Mouse (Mus musculus): ENCODE measurements around the gene Cdh10.

Gene Cdh10

DNA sequence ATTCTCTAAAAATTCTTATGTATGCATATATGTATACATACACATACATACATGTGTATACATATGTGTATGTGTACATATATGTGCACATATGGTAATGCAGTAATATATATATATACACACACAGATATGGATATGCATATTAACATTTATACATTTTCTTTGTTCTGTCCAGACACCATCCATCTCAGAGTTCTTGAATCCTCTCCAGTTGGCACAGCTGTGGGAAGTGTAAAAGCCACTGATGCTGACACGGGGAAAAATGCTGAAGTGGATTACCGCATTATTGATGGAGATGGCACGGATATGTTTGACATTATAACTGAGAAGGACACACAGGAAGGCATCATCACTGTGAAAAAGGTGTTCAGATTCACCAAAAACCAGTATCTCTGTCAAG, 166.1 kb downstream of the Cdh10 start:
- no peak for DNase-seq (ENCODE audit: low spot score)

DNA sequence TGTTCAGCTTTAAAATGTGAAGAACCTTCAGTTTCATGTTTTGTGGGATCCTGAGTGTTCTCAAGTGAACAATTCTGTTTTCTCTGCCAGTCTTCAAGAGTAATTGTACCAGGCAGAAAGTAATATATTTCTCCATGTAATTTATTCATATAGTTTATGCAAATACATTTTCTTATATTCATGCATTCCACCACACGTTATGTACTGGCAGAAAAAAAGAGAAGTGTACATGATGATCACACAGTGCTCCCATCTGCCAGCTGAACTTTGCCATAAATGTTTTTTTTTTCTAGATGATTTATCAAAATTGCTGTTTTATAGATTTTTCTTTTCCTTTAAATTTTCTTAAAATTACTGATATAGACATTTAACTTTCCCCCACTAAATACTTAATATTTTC, 168.9 kb downstream of the Cdh10 start:
- no peak for DNase-seq (ENCODE audit: low spot score)

- no peak for DNase-seq (ENCODE audit: low spot score)
Measured at GRCm38 (mm10) chr15:18993512-18993911, 174.8 kb downstream of the Cdh10 start.

DNA sequence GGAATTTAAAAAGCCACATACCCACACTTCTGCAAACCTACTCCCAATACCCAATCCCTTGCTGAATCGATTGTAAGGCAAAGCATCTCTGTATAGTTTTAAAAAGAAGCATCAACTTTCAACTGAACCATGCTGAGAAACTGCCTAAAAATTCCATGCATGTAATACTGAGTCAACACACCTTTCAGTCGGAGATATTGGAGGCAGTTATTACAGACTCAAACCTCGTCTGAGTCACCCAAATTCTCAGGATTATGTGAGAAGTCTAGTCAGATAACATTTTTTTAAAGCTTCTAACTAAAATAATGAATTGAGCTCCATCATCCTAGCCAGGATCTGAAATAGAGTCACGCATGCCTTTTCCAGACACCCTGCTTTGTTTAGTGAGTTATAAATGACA, 175.5 kb downstream of the Cdh10 start:
- DNase-seq (ENCODE audit: low spot score) = no peak

DNA sequence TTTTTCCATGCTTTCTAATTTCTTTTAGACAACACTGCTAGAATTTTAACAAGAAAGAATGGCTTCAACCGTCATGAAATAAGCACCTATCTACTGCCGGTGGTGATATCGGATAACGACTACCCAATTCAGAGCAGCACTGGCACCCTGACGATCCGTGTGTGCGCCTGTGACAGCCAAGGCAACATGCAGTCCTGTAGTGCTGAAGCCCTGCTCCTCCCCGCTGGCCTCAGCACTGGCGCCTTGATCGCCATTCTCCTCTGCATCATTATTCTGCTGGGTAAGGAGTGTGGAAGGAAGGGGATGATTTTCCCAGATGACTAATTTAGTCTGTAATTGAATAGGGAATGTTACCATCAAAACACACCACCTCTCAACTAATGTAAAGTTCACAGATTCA, 192.1 kb downstream of the Cdh10 start:
- no peak for DNase-seq (ENCODE audit: low spot score)

DNA sequence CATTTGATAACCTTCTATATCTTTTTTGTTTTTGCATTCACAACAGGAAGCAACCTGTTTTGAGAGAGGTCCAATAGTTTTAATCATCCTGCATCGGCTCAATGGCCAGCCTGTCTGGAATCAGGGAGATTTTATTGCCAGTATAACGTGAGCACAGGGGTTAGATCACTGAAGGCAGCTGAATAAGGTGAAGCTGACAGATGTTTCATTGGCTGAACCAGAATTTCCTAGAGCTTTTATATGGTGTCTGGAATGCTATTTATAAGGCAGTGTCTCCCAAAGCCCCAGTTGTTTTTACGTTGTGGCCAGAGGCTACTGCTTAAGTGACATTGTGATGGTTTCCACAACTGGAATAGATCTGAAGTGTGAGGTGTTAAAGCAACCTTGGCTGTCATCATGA, 214.2 kb downstream of the Cdh10 start:
- DNase-seq (ENCODE audit: low spot score) = no peak

DNA sequence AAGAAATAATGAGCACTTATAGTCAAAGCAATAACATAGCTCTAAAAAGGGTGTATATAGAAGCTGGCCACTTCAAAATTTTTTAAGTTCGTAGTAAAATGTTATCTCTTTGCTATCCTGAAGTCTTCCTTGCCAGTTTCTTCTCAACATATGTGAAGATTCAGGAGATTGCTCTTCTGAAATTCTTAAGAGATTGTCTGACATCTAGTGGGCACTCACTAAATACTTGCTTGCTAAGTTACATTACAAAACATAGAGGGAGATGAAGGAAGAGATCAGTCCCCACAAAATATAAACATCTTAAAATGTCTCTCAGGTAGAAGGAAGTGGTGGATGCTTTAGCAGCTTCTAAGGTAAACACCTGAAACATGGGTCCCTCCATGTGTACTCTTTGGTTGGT, 221.3 kb downstream of the Cdh10 start:
- no peak for DNase-seq (ENCODE audit: low spot score)
